Mouse (Mus musculus) liver, postnatal 0 days (tissue): Measurements from ENCODE around the gene Tnfrsf26. TPM values are rescaled to one million over a fixed set of nuclear protein-coding genes. Genes with fewer than 3 reads are reported as not detected.

ENCODE experiments used
- ATAC-seq: fragments of 200-750 bp; cut with Nextera tagmentation; 2 replicates; pipeline ENCODE4 v1.8.0; 2017; ENCODE audit warnings: mild to moderate bottlenecking, moderate library complexity
- DNase-seq: peaks from one replicate; pipeline ENCODE4 v3.0.0-alpha.2; 2016
- H3K27ac ChIP-seq: fragments of 300-500 bp; sonication (generic); 2 replicates; pipeline ENCODE4 v1.5.1; 2014; ENCODE audit warnings: antibody characterized with exemption, moderate library complexity, mild to moderate bottlenecking, low read depth
- H3K27me3 ChIP-seq: fragments of 300-500 bp; sonication (generic); 2 replicates; pipeline ENCODE4 v1.6.1; 2014; ENCODE audit warnings: low read length, control low read depth, mixed read lengths; ENCODE audit not compliant: insufficient read depth
- H3K36me3 ChIP-seq: fragments of 300-500 bp; sonication (generic); replicated peaks from 2 replicates; pipeline ENCODE4 v1.6.1; 2014; ENCODE audit warnings: mild to moderate bottlenecking, control low read depth, low read length, moderate library complexity, mixed read lengths; ENCODE audit not compliant: insufficient read depth
- H3K4me1 ChIP-seq: fragments of 300-500 bp; sonication (generic); 2 replicates; pipeline ENCODE4 v1.6.1; 2014; ENCODE audit warnings: antibody characterized with exemption, mild to moderate bottlenecking, control low read depth; ENCODE audit not compliant: insufficient read depth
- H3K4me2 ChIP-seq: fragments of 300-500 bp; sonication (generic); 2 replicates; pipeline ENCODE4 v1.6.1; 2014; ENCODE audit warnings: low read depth, mild to moderate bottlenecking, low read length, moderate library complexity, mixed read lengths
- H3K4me3 ChIP-seq: fragments of 300-500 bp; sonication (generic); 2 replicates; pipeline ENCODE4 v1.5.1; 2014; ENCODE audit warnings: low read depth, low read length
- H3K9ac ChIP-seq: fragments of 300-500 bp; sonication (generic); replicated peaks from 2 replicates; pipeline ENCODE4 v1.6.1; 2014; ENCODE audit warnings: mild to moderate bottlenecking, moderate library complexity
- H3K9me3 ChIP-seq: fragments of 300-500 bp; sonication (generic); 2 replicates; pipeline ENCODE4 v1.6.1; 2016; ENCODE audit warnings: mild to moderate bottlenecking, control low read depth, low read length, mixed read lengths
- CTCF ChIP-seq: sonication (generic); IDR thresholded peaks from 2 replicates; pipeline ENCODE4 v1.5.1; 2016; ENCODE audit warnings: antibody characterized with exemption, low read depth
- EP300 ChIP-seq: IDR thresholded peaks from 2 replicates; pipeline ENCODE4 v1.6.1; 2016; ENCODE audit warnings: antibody characterized with exemption, low read depth, mild to moderate bottlenecking
- WGBS: fragments of 180-500 bp; shearing (Covaris S2); extraction: QIAGEN DNeasy Blood & Tissue Kit; methylation state at CpG from one replicate; pipeline ENCODE4 v1.1.7; 2014; ENCODE audit not compliant: insufficient replicate concordance; 5-methylcytosine and 5-hydroxymethylcytosine counted together
- polyA plus RNA-seq: library from polyadenylated mRNA; unstranded; fragments of >200 nt; fragmentation: Nextera tagmentation; extraction: Ambion mirVana; gene quantifications from 2 replicates; pipeline ENCODE4 v1.2.1, GENCODE M21; 2015

The Tnfrsf26 gene
- polyA plus RNA-seq, 1 experiment from 2014 or later: 2.0 TPM

DNA sequence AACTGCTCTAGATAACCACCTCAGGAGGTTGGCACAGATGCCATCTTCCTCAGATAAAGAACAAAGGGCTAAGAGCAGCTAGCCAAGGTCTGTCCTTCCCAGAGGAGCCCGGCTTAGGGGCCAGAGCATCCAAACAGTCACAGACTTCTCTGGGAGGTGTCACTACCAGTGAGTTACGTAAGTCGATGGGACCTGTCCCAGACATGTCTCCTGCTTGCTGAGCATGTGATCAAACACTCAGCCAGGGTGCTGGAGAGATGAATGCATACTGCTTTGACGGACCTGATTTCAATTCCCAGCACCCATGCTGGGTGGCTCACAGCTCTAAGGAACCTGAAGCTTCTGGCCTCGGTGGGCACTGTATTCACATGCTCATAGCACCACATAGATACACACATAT lies 40.9 kb downstream of the Tnfrsf26 start:
- Histone ChIP-seq H3K4me1 (no peaks in the 10 kb centered on the region), H3K4me2 (no peak overlapping the region), H3K4me3 (no peak overlapping the region), H3K27ac (no peak overlapping the region), H3K36me3 (peaks cover 88% of the 10 kb centered on the region), H3K9ac (no peak overlapping the region), H3K9me3 (no peaks in the 10 kb centered on the region), H3K27me3 (no peaks in the 10 kb centered on the region)
- 82% methylated on average over 5 of the region's 5 CpGs for WGBS
- TF ChIP-seq CTCF (no peak), EP300 (no peak)
- no peak for ATAC-seq
- DNase-seq: no peak

DNA sequence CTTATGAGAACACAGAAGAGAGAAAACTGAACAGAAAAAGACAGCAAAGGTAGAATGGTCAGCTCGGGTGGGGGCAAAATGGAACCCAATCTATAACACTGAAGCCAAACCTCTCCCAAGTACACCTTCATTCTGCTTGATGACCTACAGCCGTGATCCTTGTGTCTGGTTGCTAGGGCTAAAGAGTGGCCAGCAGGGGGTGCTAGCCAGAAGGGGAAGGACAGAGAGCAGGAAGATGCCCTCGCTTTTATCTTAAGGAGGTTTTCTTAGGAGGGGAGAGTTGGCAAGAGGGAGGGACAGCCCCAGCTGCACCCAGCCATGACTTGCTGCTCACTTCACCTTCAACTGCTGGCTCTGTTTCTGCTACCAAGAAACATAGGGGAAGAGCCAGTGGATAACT lies 44.6 kb downstream of the Tnfrsf26 start:
- DNase-seq: peak; percentile 80
- Histone ChIP-seq H3K27ac (no peak overlapping the region), H3K36me3 (peaks cover 77% of the 10 kb centered on the region), H3K4me1 (no peaks in the 10 kb centered on the region), H3K4me2 (no peak overlapping the region), H3K4me3 (no peak overlapping the region), H3K9me3 (no peaks in the 10 kb centered on the region), H3K9ac (no peak overlapping the region), H3K27me3 (no peaks in the 10 kb centered on the region)
- WGBS: 32% methylated on average over 3 of the region's 3 CpGs
- TF ChIP-seq CTCF (peak; percentile 92), EP300 (no peak)
- ATAC-seq: 0 out of 2 replicates have a peak, but pooled peaks have one; percentile 38

DNA sequence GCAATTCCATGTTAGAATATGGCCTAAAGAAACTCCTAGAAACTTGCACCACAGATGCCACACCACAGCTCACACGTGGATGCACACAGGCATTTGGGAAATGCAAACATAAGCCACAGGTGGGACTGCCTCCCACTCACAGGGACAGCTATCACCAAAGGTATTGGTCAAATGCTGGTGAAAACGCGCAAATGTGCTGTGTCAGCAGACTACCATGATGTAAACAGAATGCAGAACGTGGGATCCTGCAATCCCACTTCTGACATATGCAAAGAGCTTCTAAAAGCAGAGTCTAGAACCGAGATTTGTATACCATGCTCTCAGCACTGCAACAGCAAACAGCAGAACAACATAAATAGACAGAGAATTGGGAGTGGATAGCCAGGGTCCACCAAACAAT lies 45.5 kb downstream of the Tnfrsf26 start:
- no peaks in the 10 kb centered on the region for H3K27me3 ChIP-seq
- H3K36me3 ChIP-seq: peaks cover 78% of the 10 kb centered on the region
- ATAC-seq (no peak), DNase-seq (no peak)
- H3K27ac ChIP-seq: no peak overlapping the region
- TF ChIP-seq EP300: no peak
- TF ChIP-seq CTCF: no peak
- H3K9ac ChIP-seq: no peak overlapping the region
- no peak overlapping the region for H3K4me3 ChIP-seq
- no peaks in the 10 kb centered on the region for H3K9me3 ChIP-seq
- no peak overlapping the region for H3K4me2 ChIP-seq
- no peaks in the 10 kb centered on the region for H3K4me1 ChIP-seq
- 80% methylated on average over 5 of the region's 5 CpGs for WGBS

DNA sequence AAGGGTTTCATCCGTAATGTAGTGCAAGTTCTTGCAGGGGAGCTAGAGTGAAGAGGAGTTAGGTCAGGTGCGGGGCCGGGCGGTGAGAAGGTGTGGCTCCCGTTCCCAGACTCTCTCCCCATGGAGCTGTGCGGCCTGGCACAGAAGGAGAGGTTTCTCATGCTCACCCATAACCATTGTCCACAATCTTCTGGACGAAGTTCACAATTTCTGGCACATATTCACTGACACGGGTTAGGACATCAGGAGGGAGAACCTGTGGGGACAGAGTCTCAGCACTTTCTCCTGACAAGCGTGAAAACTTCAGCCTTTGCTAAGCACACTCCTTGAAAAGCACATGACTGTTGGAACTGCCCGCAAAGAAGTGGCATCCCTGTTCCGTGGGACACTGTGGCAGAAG lies 52.8 kb downstream of the Tnfrsf26 start:
- no peak overlapping the region for H3K9ac ChIP-seq
- H3K27ac ChIP-seq: no peak overlapping the region
- H3K27me3 ChIP-seq: no peaks in the 10 kb centered on the region
- no peak for TF ChIP-seq EP300
- no peak for TF ChIP-seq CTCF
- no peak overlapping the region for H3K4me3 ChIP-seq
- DNase-seq: no peak
- WGBS: 94% methylated on average over 11 of the region's 11 CpGs
- no peaks in the 10 kb centered on the region for H3K4me1 ChIP-seq
- no peaks in the 10 kb centered on the region for H3K9me3 ChIP-seq
- peaks cover 90% of the 10 kb centered on the region for H3K36me3 ChIP-seq
- no peak overlapping the region for H3K4me2 ChIP-seq
- no peak for ATAC-seq

DNA sequence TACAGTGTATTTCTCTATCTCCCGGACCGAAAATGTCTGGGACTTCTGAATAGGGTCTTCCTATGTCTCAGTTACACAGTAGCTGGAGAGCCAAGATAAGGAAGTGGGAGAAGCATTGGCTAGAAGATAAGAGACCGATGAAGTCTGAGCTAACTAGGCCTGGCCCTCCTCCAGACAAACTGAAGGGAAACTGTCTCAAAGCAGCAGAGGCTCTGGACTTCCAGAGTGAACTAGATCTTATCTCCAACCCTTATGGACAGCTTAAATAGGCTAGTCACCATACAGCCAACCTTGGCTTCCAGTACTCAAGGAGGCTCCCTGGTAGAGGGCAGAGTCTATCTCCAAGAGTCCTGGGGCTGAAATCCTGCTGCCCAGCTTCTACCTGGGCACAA lies 62.9 kb downstream of the Tnfrsf26 start:
- Histone ChIP-seq H3K27ac (peak overlapping the region; percentile 70), H3K36me3 (peaks cover 85% of the 10 kb centered on the region), H3K4me2 (peak overlapping the region; percentile 50), H3K4me3 (no peak overlapping the region), H3K27me3 (no peaks in the 10 kb centered on the region), H3K4me1 (peaks cover 16% of the 10 kb centered on the region), H3K9ac (no peak overlapping the region), H3K9me3 (no peaks in the 10 kb centered on the region)
- TF ChIP-seq EP300 (peak; percentile 98), CTCF (no peak)
- peak; percentile 28 for DNase-seq
- peak; percentile 95 for ATAC-seq
- 40% methylated on average over 3 of the region's 3 CpGs for WGBS

DNA sequence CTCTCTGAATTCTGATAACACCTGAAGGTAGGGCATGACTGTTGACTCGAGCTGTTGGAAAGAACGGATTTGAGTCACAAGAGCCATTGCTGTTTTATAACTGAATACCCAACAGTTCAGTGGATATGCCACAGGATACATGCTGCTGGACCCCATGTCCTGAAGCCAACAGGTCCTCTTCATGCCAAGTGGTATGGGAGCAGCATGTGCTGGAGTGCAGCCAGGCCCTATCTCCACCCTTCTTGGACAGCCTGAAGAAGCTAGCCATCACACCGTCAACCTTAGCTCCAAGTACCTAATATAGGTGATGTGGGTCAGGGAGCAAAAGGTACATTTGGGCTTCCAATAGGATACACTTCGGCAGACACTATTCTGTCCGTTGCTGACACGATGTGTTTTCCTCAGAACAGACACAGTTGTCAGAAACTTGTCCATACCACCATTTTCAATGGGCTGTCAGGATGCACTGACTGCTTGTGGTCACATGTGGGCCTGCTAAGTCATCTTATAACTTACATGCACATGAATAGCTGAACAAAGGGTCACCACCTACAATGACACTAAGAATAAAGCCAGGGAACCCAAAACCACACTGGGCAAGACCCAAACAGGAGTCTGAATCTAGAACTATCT lies 63.4 kb downstream of the Tnfrsf26 start:
- H3K27ac ChIP-seq: peak overlapping the region; percentile 70
- TF ChIP-seq CTCF (no peak), EP300 (no peak)
- H3K4me3 ChIP-seq: no peak overlapping the region
- DNase-seq (no peak), ATAC-seq (peak; percentile 46)
- H3K9ac ChIP-seq: no peak overlapping the region; the same call in 1 of the 2 replicates
- H3K27me3 ChIP-seq: no peaks in the 10 kb centered on the region
- H3K4me2 ChIP-seq: peak overlapping the region; percentile 50; the same call in 1 of the 2 replicates
- 60% methylated on average over 6 of the region's 6 CpGs for WGBS
- peaks cover 16% of the 10 kb centered on the region for H3K4me1 ChIP-seq
- H3K9me3 ChIP-seq: no peaks in the 10 kb centered on the region
- H3K36me3 ChIP-seq: peaks cover 85% of the 10 kb centered on the region
